Mouse (Mus musculus): ENCODE results near the gene Spata32. TPM values are rescaled to one million over a fixed set of nuclear protein-coding genes. Genes with fewer than 3 reads are reported as not detected.

Spata32 gene
- polyA plus RNA-seq, 1 experiment from 2014 or later = 1.2 TPM

DNA sequence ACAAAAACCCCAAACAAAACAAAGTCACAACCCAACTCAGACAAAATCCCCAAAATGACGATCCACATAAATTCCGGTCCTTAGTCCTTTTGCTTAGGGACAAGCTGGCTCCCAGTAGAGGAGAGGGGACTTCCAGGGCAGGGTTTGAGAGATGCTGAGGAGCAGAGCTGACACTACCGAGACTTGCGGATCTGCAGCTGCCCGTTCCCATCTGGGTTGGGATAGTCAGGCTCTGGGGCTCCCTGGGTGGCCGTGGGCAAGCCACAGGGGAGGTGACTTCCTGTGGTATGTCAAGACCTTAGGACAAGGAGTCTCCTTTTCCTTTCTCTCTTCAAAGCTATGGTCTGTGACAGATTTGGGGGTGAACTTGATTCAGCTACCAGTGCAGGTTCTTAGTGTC, 18.2 kb upstream of the Spata32 start:
- no peak for ATAC-seq

DNA sequence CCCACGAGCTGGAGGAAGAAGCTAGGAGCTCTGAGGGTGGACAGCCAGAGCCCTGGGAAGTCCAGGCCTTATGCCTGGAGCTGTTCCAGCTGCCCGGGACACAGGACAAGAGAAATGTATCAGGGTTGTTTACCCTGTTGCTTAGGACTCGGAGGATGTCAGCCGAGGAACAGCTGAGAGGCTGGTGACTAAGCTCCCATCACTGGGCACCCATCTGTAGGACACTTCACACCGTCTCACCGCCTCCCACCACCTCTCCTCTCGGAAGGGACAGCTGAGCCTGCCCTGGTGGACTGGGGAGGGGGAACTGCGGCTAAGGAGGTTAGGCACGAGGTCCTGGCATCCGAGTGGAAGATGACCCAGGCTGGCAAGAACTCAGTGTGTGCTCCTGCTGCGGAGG, 17.5 kb upstream of the Spata32 start:
- H3K9me3 ChIP-seq (replicated peaks; ENCODE audit: control insufficient read depth, low read length, poor library complexity, severe bottlenecking) = no peaks in the 10 kb centered on the region
- no peak for ATAC-seq
- no peak overlapping the region for H3K4me3 ChIP-seq (ENCODE audit: low read depth, low read length)
- H3K36me3 ChIP-seq (ENCODE audit: control insufficient read depth, insufficient read depth, low read length) = peaks cover 21% of the 10 kb centered on the region
- 75% methylated on average over 11 of the region's 11 CpGs for WGBS
- H3K27ac ChIP-seq (ENCODE audit: low read length) = no peak overlapping the region
- no peak overlapping the region for H3K9ac ChIP-seq (ENCODE audit: low read depth, low read length)
- H3K4me2 ChIP-seq (ENCODE audit: low read length) = no peak overlapping the region
- H3K4me1 ChIP-seq (ENCODE audit: control insufficient read depth, insufficient read depth, low read length) = no peaks in the 10 kb centered on the region
- no peaks in the 10 kb centered on the region for H3K27me3 ChIP-seq (ENCODE audit: control insufficient read depth, insufficient read depth, low read depth, low read length)

More for the DNA sequence above, 18.2 kb upstream of the Spata32 start:
- WGBS = 88% methylated on average over 6 of the region's 6 CpGs
- no peaks in the 10 kb centered on the region for H3K4me1 ChIP-seq (ENCODE audit: control insufficient read depth, insufficient read depth, low read length)
- H3K27ac ChIP-seq (ENCODE audit: low read length) = no peak overlapping the region
- H3K4me3 ChIP-seq (ENCODE audit: low read depth, low read length) = no peak overlapping the region
- peaks cover 23% of the 10 kb centered on the region for H3K36me3 ChIP-seq (ENCODE audit: control insufficient read depth, insufficient read depth, low read length)
- H3K9me3 ChIP-seq (replicated peaks; ENCODE audit: control insufficient read depth, low read length, poor library complexity, severe bottlenecking) = no peaks in the 10 kb centered on the region
- H3K4me2 ChIP-seq (ENCODE audit: low read length) = no peak overlapping the region
- no peaks in the 10 kb centered on the region for H3K27me3 ChIP-seq (ENCODE audit: control insufficient read depth, insufficient read depth, low read depth, low read length)
- no peak overlapping the region; the same call in 1 of the 2 replicates for H3K9ac ChIP-seq (ENCODE audit: low read depth, low read length)

DNA sequence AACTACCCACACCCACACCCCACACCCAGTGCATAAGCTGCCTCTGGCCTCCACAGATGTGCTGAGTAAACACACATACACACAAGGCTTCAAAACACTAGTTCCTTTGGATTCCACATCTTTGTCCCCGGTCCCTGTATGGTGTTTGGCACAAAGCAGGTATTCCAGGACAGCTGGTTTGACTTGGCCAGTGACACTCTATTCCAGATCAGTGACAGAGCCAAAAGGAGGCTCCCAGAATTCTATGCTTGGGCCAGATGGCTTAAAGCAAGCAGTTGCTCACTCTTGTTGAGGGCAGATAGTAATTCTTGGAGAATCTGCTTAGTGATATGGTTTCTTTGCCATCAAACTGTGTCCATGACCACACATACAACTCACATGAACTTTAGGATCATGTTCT, 16.2 kb upstream of the Spata32 start:
- no peaks in the 10 kb centered on the region; the same call in 1 of the 2 replicates for H3K9me3 ChIP-seq (replicated peaks; ENCODE audit: control insufficient read depth, low read length, poor library complexity, severe bottlenecking)
- peaks cover 25% of the 10 kb centered on the region for H3K36me3 ChIP-seq (ENCODE audit: control insufficient read depth, insufficient read depth, low read length)
- no peak overlapping the region for H3K4me2 ChIP-seq (ENCODE audit: low read length)
- no peak for ATAC-seq
- H3K9ac ChIP-seq (ENCODE audit: low read depth, low read length) = no peak overlapping the region
- WGBS = 64% methylated on average over 1 of the region's 1 CpGs
- H3K27ac ChIP-seq (ENCODE audit: low read length) = no peak overlapping the region
- no peak overlapping the region for H3K4me3 ChIP-seq (ENCODE audit: low read depth, low read length)
- H3K4me1 ChIP-seq (ENCODE audit: control insufficient read depth, insufficient read depth, low read length) = no peaks in the 10 kb centered on the region
- no peaks in the 10 kb centered on the region for H3K27me3 ChIP-seq (ENCODE audit: control insufficient read depth, insufficient read depth, low read depth, low read length)

DNA sequence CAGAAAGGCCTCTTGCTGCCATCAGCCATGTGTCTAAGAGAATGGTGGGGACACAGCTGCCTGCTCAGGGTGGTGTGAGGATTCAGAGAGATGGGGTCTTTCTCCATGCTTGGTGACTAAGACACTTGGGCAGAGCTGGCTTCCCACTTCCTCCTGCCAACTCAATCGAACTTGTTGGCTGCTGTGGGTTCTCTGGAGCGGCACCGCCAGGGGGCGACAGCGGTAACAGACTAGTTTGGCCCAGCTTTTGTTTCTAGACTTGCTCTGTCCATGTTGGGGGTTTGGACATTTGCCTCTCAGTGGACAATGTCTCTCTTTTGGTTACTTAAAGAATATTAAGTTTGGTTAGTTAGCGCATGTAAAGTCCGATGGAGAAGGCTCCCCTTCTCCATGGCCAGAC, 14.7 kb upstream of the Spata32 start:
- Histone ChIP-seq H3K4me2 (ENCODE audit: low read length) (no peak overlapping the region), H3K9ac (ENCODE audit: low read depth, low read length) (no peak overlapping the region), H3K4me3 (ENCODE audit: low read depth, low read length) (no peak overlapping the region), H3K4me1 (ENCODE audit: control insufficient read depth, insufficient read depth, low read length) (no peaks in the 10 kb centered on the region), H3K36me3 (ENCODE audit: control insufficient read depth, insufficient read depth, low read length) (peaks cover 21% of the 10 kb centered on the region), H3K27me3 (ENCODE audit: control insufficient read depth, insufficient read depth, low read depth, low read length) (no peaks in the 10 kb centered on the region), H3K27ac (ENCODE audit: low read length) (no peak overlapping the region), H3K9me3 (replicated peaks; ENCODE audit: control insufficient read depth, low read length, poor library complexity, severe bottlenecking) (no peaks in the 10 kb centered on the region; the same call in 1 of the 2 replicates)
- 33% methylated on average over 7 of the region's 7 CpGs for WGBS
- no peak for ATAC-seq

DNA sequence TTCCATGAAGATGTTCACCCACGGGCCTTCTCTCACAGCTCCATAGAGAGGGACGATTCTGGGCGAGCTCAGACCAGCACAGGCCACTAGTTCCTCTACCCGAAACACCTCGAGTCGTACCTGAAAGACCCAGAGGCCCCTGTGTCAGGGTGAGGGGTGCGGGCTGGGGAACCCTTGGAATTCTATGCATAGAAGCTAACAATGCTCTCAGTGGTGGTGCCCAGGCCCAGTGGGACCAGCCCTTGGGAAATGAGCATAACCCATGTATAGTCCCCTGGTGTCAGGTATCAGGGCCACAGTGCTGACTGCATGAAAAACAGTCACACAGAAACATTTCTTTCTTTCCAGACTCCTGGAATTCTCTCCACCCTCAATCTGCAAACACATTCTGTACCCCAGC, 13.1 kb upstream of the Spata32 start:
- no peaks in the 10 kb centered on the region for H3K4me1 ChIP-seq (ENCODE audit: control insufficient read depth, insufficient read depth, low read length)
- 98% methylated on average over 7 of the region's 7 CpGs for WGBS
- ATAC-seq = no peak
- H3K27me3 ChIP-seq (ENCODE audit: control insufficient read depth, insufficient read depth, low read depth, low read length) = no peaks in the 10 kb centered on the region
- no peak overlapping the region for H3K4me3 ChIP-seq (ENCODE audit: low read depth, low read length)
- H3K4me2 ChIP-seq (ENCODE audit: low read length) = no peak overlapping the region
- no peak overlapping the region for H3K9ac ChIP-seq (ENCODE audit: low read depth, low read length)
- H3K9me3 ChIP-seq (replicated peaks; ENCODE audit: control insufficient read depth, low read length, poor library complexity, severe bottlenecking) = no peaks in the 10 kb centered on the region; the same call in 1 of the 2 replicates
- H3K36me3 ChIP-seq (ENCODE audit: control insufficient read depth, insufficient read depth, low read length) = peaks cover 23% of the 10 kb centered on the region
- no peak overlapping the region for H3K27ac ChIP-seq (ENCODE audit: low read length)

DNA sequence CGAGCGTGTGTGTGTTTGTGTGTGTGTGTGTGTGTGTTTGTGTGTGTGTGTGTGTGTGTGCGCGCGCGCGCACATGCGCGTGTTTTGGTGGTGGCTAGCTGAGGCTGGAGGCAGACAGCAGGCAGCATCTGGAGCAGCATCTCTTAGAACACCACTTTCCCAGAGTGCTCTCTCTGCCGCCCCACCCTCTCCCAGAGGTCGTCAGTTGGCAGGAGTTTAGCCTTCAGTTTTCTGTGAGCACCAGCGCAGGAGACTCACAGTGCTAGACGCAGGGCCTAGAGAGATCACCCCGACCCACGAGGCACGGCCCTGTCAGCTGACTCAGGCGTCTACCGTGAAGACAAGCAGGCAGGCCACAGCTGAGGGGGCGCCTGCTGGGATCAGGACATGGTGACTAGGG, 12.4 kb upstream of the Spata32 start:
- no peaks in the 10 kb centered on the region for H3K27me3 ChIP-seq (ENCODE audit: control insufficient read depth, insufficient read depth, low read depth, low read length)
- 92% methylated on average over 19 of the region's 19 CpGs for WGBS
- peaks cover 23% of the 10 kb centered on the region for H3K36me3 ChIP-seq (ENCODE audit: control insufficient read depth, insufficient read depth, low read length)
- H3K4me1 ChIP-seq (ENCODE audit: control insufficient read depth, insufficient read depth, low read length) = no peaks in the 10 kb centered on the region
- H3K9me3 ChIP-seq (replicated peaks; ENCODE audit: control insufficient read depth, low read length, poor library complexity, severe bottlenecking) = no peaks in the 10 kb centered on the region; the same call in 1 of the 2 replicates
- no peak overlapping the region for H3K27ac ChIP-seq (ENCODE audit: low read length)
- H3K9ac ChIP-seq (ENCODE audit: low read depth, low read length) = no peak overlapping the region
- H3K4me2 ChIP-seq (ENCODE audit: low read length) = no peak overlapping the region
- no peak overlapping the region for H3K4me3 ChIP-seq (ENCODE audit: low read depth, low read length)
- no peak for ATAC-seq

DNA sequence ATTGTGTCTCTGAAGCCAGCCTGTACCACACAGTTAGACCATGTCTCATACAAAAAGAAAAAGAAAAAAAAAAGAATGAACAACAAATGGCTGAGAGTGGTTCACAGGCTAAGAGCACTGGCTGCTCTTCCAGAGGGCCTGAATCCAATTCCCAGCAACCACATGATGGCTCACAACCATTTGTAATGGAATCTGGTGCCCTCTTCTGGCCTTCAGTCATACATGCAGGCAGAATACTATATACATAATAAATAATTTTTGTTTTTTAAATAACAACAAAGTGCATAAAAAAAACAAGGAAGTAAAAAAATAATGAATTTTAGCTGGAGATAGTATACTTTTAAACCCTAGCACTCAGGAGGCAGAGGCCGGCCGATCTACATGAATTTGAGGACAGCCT, 11.4 kb upstream of the Spata32 start:
- 100% methylated on average over 2 of the region's 2 CpGs for WGBS
- peaks cover 23% of the 10 kb centered on the region for H3K36me3 ChIP-seq (ENCODE audit: control insufficient read depth, insufficient read depth, low read length)
- ATAC-seq = no peak
- no peak overlapping the region for H3K4me2 ChIP-seq (ENCODE audit: low read length)
- H3K4me3 ChIP-seq (ENCODE audit: low read depth, low read length) = no peak overlapping the region
- no peaks in the 10 kb centered on the region for H3K4me1 ChIP-seq (ENCODE audit: control insufficient read depth, insufficient read depth, low read length)
- no peak overlapping the region for H3K27ac ChIP-seq (ENCODE audit: low read length)
- H3K9ac ChIP-seq (ENCODE audit: low read depth, low read length) = no peak overlapping the region
- H3K27me3 ChIP-seq (ENCODE audit: control insufficient read depth, insufficient read depth, low read depth, low read length) = no peaks in the 10 kb centered on the region
- H3K9me3 ChIP-seq (replicated peaks; ENCODE audit: control insufficient read depth, low read length, poor library complexity, severe bottlenecking) = no peaks in the 10 kb centered on the region; the same call in 1 of the 2 replicates

DNA sequence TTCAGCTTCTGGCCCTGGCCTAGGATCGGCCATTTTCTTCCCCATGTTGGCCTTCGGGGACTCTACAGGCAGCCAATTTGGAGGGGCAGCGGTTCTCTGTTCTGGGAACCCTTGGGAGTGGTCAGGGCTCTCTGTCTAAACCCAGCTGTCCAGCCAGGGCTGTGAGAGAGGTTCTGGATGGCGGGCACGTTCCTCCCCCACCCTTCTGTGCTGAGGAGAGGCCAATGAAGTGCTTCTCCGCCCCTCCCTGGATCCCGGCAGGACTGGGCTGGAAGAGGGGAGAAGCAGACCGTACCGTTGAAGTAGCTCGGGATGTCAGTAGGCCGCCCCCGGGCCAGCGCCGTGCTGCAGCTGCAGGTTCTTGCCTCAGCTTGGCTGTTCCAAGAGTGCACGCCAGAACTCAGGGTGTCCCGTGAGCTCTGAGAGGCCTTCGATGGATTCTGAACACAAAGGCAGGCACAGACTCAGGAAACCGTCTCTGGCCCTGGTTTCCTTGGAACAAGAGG, 5.8 kb upstream of the Spata32 start:
- no peak overlapping the region for H3K27ac ChIP-seq (ENCODE audit: low read length)
- no peak overlapping the region for H3K4me3 ChIP-seq (ENCODE audit: low read depth, low read length)
- 69% methylated on average over 18 of the region's 18 CpGs for WGBS
- H3K9ac ChIP-seq (ENCODE audit: low read depth, low read length) = no peak overlapping the region
- no peak for ATAC-seq
- no peaks in the 10 kb centered on the region for H3K4me1 ChIP-seq (ENCODE audit: control insufficient read depth, insufficient read depth, low read length)
- no peak overlapping the region for H3K4me2 ChIP-seq (ENCODE audit: low read length)
- peaks cover 18% of the 10 kb centered on the region for H3K36me3 ChIP-seq (ENCODE audit: control insufficient read depth, insufficient read depth, low read length)
- no peaks in the 10 kb centered on the region for H3K9me3 ChIP-seq (replicated peaks; ENCODE audit: control insufficient read depth, low read length, poor library complexity, severe bottlenecking)
- H3K27me3 ChIP-seq (ENCODE audit: control insufficient read depth, insufficient read depth, low read depth, low read length) = no peaks in the 10 kb centered on the region

DNA sequence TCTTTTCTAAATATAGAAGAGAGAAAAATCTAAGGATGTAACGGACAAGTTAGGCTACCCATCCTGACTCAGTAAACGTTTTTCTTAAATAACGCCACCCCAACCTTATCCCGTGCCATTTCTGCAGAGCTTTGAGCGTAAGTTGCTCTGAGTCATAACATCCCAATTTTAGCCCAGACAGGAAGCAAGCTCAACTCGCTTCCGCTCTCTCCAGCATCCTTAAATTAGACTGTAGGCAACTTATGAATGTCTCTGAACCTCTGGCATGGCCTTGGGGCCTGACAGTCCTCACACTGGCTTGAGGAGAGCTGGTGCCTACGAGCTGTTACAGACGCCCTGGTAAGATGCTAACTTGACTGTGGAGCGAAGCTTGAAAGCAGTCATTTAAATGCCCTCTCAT, 5.2 kb upstream of the Spata32 start:
- H3K4me3 ChIP-seq (ENCODE audit: low read depth, low read length) = no peak overlapping the region
- peaks cover 3% of the 10 kb centered on the region; the same call in 1 of the 2 replicates for H3K4me1 ChIP-seq (ENCODE audit: control insufficient read depth, insufficient read depth, low read length)
- no peak for ATAC-seq
- WGBS = 87% methylated on average over 10 of the region's 10 CpGs
- no peaks in the 10 kb centered on the region for H3K27me3 ChIP-seq (ENCODE audit: control insufficient read depth, insufficient read depth, low read depth, low read length)
- H3K9me3 ChIP-seq (replicated peaks; ENCODE audit: control insufficient read depth, low read length, poor library complexity, severe bottlenecking) = no peaks in the 10 kb centered on the region
- H3K4me2 ChIP-seq (ENCODE audit: low read length) = no peak overlapping the region
- peaks cover 14% of the 10 kb centered on the region; the same call in 1 of the 2 replicates for H3K36me3 ChIP-seq (ENCODE audit: control insufficient read depth, insufficient read depth, low read length)
- H3K27ac ChIP-seq (ENCODE audit: low read length) = no peak overlapping the region
- H3K9ac ChIP-seq (ENCODE audit: low read depth, low read length) = no peak overlapping the region

Data from midbrain, embryonic 16.5 days (tissue).